Mouse (Mus musculus): ENCODE measurements around the gene Eomes. TPM values are rescaled to one million over a fixed set of nuclear protein-coding genes. Genes with fewer than 3 reads are reported as not detected.

Eomes gene
- polyA plus RNA-seq (2015; fragmentation: Nextera tagmentation; extraction: Ambion mirVana): 0.05 and 0.06 TPM in 2 replicates

DNA sequence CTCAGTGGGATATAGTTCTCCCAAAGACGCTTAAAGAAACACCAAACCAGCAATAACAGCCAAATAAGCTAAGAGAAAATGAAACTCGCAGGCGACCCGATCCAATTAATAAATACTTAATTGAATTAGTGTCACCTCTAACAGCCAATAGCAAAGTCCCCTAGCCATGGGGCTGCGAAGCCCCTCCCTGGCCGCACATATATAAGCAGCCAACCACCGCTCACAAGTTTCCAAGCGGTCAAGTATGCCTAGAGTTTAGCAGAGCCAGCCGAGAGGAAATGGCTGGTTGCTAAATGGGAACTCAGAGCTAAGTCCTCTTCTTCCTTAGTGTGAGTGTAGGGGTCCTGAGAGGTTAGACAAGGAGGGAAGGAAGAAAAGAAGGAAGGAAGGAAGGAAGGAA, at the start of gene Eomes:
Gene Eomes, plus strand, starts transcription at position 252 of the 400 bp plus-strand sequence.
- 0 out of 2 replicates have a peak, but pooled peaks cover 2% of the 10 kb centered on the region for H3K4me1 ChIP-seq (ENCODE audit: insufficient read depth, low read depth, low read length)
- H3K27ac ChIP-seq (ENCODE audit: low read length): no peak within 1 kb of the TSS
- ATAC-seq (no peak), DNase-seq (ENCODE audit: low spot score) (no peak)
- H3K9me3 ChIP-seq (ENCODE audit: low read length): no peaks in the 10 kb centered on the region
- peak within 1 kb of the TSS; percentile 42 for H3K4me3 ChIP-seq (ENCODE audit: low read depth, low read length)
- H3K36me3 ChIP-seq (ENCODE audit: insufficient read depth, low read length): no peaks in the 10 kb centered on the region
- H3K4me2 ChIP-seq (replicated peaks; ENCODE audit: low read depth, low read length): peak within 1 kb of the TSS; percentile 70
- 1% methylated on average over 9 of the region's 9 CpGs for WGBS
- peaks cover 85% of the 10 kb centered on the region for H3K27me3 ChIP-seq (replicated peaks; ENCODE audit: insufficient read depth, low read length)
- no peak within 1 kb of the TSS for H3K9ac ChIP-seq (replicated peaks; ENCODE audit: low read depth)
- no peak for TF ChIP-seq EP300 (IDR thresholded peaks at IDR 0.05)
- no peak for TF ChIP-seq CTCF (IDR thresholded peaks at IDR 0.05)

DNA sequence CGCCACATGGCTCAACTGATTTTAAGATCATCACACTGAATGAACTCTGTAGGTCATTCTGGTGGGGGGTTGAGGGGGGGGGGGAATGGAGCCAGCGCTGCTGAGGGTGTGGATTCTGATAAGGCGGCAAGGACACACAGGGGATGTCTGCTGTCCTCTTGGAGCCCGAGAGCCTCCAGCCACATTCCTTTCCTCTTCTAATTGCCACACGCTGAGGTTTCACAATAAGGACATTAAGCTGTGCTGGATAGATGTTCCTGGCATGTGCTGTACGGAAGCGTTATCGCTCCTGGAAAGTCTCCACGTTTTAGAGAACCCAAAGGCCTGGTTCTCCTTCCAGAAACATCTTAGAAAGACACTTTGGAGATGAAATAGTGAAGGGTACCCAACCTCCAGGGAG, 33.2 kb upstream of the Eomes start:
- DNase-seq (ENCODE audit: low spot score) (peak; percentile 74), ATAC-seq (peak; percentile 59)
- Histone ChIP-seq H3K4me2 (replicated peaks; ENCODE audit: low read depth, low read length) (no peak overlapping the region), H3K36me3 (ENCODE audit: insufficient read depth, low read length) (no peaks in the 10 kb centered on the region), H3K4me3 (ENCODE audit: low read depth, low read length) (no peak overlapping the region), H3K27me3 (replicated peaks; ENCODE audit: insufficient read depth, low read length) (no peaks in the 10 kb centered on the region), H3K9me3 (ENCODE audit: low read length) (no peaks in the 10 kb centered on the region), H3K27ac (ENCODE audit: low read length) (no peak overlapping the region), H3K4me1 (ENCODE audit: insufficient read depth, low read depth, low read length) (no peaks in the 10 kb centered on the region), H3K9ac (replicated peaks; ENCODE audit: low read depth) (no peak overlapping the region)
- WGBS: 26% methylated on average over 9 of the region's 9 CpGs
- TF ChIP-seq EP300 (IDR thresholded peaks at IDR 0.05): no peak
- no peak for TF ChIP-seq CTCF (IDR thresholded peaks at IDR 0.05)

DNA sequence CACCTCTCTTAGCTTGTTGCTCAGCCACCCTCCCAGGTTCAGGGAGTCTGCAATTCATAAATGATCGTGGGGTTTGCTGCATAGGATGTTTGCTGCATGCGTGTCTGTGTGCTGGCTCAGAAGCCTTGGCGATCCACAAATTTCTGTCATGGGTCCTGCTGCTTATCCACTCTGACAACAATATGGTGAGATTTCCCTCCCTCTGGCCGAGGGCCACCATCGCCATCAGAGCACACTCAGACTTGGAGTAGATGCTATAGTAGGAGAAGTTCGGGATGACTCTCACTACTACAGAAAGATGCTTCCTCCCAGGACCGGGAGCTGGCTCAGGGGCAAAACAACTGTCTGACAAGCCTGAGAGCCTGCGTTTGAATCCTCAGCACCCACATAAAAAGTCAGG, 28.7 kb upstream of the Eomes start:
- no peak overlapping the region for H3K9ac ChIP-seq (replicated peaks; ENCODE audit: low read depth)
- WGBS: 62% methylated on average over 8 of the region's 8 CpGs
- H3K4me1 ChIP-seq (ENCODE audit: insufficient read depth, low read depth, low read length): no peaks in the 10 kb centered on the region
- H3K36me3 ChIP-seq (ENCODE audit: insufficient read depth, low read length): no peaks in the 10 kb centered on the region
- ATAC-seq (no peak), DNase-seq (ENCODE audit: low spot score) (no peak)
- no peak overlapping the region for H3K4me2 ChIP-seq (replicated peaks; ENCODE audit: low read depth, low read length)
- no peaks in the 10 kb centered on the region for H3K9me3 ChIP-seq (ENCODE audit: low read length)
- no peak for TF ChIP-seq CTCF (IDR thresholded peaks at IDR 0.05)
- no peak overlapping the region for H3K27ac ChIP-seq (ENCODE audit: low read length)
- no peak overlapping the region for H3K4me3 ChIP-seq (ENCODE audit: low read depth, low read length)
- H3K27me3 ChIP-seq (replicated peaks; ENCODE audit: insufficient read depth, low read length): no peaks in the 10 kb centered on the region

DNA sequence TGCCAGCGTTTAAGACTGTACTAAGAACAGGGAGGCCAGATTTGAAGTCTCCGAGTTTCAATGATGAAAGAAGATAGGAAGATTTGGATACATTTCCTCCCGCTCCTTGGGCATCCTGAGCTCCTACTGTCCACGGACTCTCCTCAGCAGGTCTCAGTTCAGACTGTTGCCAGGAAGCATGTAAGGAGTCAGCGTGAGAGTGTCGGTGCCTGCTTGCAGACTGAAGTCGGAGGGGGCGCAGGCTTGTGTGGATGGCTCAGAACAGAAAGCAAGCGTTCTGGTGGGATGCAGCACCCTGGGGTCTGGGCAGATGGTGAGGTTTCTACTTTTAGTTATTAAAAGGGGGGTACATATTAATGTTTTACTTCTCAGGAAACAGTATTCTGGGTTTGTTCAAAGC, 24.6 kb upstream of the Eomes start:
- no peaks in the 10 kb centered on the region for H3K36me3 ChIP-seq (ENCODE audit: insufficient read depth, low read length)
- no peak overlapping the region; the same call in 1 of the 2 replicates for H3K9ac ChIP-seq (replicated peaks; ENCODE audit: low read depth)
- DNase-seq (ENCODE audit: low spot score) (no peak), ATAC-seq (no peak)
- TF ChIP-seq CTCF (IDR thresholded peaks at IDR 0.05) (no peak), EP300 (IDR thresholded peaks at IDR 0.05) (no peak)
- no peaks in the 10 kb centered on the region for H3K9me3 ChIP-seq (ENCODE audit: low read length)
- H3K4me2 ChIP-seq (replicated peaks; ENCODE audit: low read depth, low read length): peak overlapping the region; percentile 47
- WGBS: 28% methylated on average over 9 of the region's 9 CpGs
- no peaks in the 10 kb centered on the region; the same call in 1 of the 2 replicates for H3K4me1 ChIP-seq (ENCODE audit: insufficient read depth, low read depth, low read length)
- no peak overlapping the region for H3K27ac ChIP-seq (ENCODE audit: low read length)
- peak overlapping the region; percentile 28 for H3K4me3 ChIP-seq (ENCODE audit: low read depth, low read length)
- H3K27me3 ChIP-seq (replicated peaks; ENCODE audit: insufficient read depth, low read length): no peaks in the 10 kb centered on the region

DNA sequence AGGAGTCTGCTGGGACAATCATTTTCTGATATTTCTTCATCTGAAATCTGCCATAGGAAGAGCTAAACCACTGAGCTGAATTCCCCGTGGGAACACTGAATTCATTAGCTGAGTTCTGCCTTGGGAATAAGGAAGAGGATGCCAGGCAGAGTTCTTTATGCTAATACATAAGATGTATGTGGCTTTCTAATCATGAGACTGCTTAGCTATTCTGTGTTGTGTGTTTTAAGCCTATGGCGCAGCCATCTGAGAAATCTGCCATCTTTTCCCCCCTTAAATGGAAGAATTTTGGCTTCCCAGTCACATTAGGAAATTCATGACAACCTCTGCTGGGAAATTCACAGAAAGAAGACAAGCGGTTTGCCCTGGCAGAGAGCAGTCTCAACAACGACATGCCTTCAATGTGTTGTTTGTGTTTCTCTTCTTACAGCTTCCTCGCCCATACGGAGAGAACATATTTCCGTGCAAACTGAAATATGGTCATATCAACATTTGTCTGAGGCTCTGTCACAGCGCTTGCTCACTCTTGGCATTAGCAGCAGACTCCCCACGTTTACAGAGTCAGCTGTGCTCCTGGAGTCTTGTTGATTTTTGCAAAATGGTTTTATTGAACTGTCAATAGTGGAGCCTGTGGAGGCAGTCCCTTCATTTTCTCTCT, 22.7 kb upstream of the Eomes start:
- H3K9ac ChIP-seq (replicated peaks; ENCODE audit: low read depth): no peak overlapping the region
- TF ChIP-seq CTCF (IDR thresholded peaks at IDR 0.05): no peak
- TF ChIP-seq EP300 (IDR thresholded peaks at IDR 0.05): no peak

DNA sequence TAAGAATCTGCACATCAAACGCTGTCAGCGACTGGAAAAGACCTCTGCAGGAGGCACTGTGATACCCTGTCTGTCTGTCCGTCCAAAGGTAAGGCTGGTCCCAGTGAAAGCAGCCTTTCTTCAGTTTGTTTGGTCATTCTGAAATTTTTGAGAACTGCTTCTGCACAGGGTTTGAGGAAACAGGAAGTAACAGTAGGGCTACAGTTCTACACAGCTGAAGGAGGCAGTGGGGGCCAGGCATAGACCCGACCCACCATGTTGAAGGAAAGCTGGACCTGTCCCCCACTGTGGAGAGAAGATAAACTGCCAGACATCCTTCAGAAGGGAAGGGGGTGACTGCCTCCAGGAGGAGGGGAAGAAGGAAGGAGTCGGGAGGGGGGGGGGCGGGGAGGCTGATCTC, 21.6 kb upstream of the Eomes start:
- DNase-seq (ENCODE audit: low spot score) (no peak), ATAC-seq (no peak; the same call in 1 of the 2 replicates)
- no peak overlapping the region for H3K4me2 ChIP-seq (replicated peaks; ENCODE audit: low read depth, low read length)
- H3K27me3 ChIP-seq (replicated peaks; ENCODE audit: insufficient read depth, low read length): no peaks in the 10 kb centered on the region
- H3K9me3 ChIP-seq (ENCODE audit: low read length): no peaks in the 10 kb centered on the region
- no peak overlapping the region for H3K9ac ChIP-seq (replicated peaks; ENCODE audit: low read depth)
- no peaks in the 10 kb centered on the region; the same call in 1 of the 2 replicates for H3K4me1 ChIP-seq (ENCODE audit: insufficient read depth, low read depth, low read length)
- H3K36me3 ChIP-seq (ENCODE audit: insufficient read depth, low read length): no peaks in the 10 kb centered on the region
- no peak for TF ChIP-seq EP300 (IDR thresholded peaks at IDR 0.05)
- no peak for TF ChIP-seq CTCF (IDR thresholded peaks at IDR 0.05)
- WGBS: 24% methylated on average over 5 of the region's 6 CpGs
- no peak overlapping the region for H3K4me3 ChIP-seq (ENCODE audit: low read depth, low read length)
- no peak overlapping the region for H3K27ac ChIP-seq (ENCODE audit: low read length)

More for the DNA sequence above, 22.7 kb upstream of the Eomes start:
- Histone ChIP-seq H3K36me3 (ENCODE audit: insufficient read depth, low read length) (no peaks in the 10 kb centered on the region), H3K9me3 (ENCODE audit: low read length) (no peaks in the 10 kb centered on the region), H3K4me1 (ENCODE audit: insufficient read depth, low read depth, low read length) (no peaks in the 10 kb centered on the region; the same call in 1 of the 2 replicates), H3K4me2 (replicated peaks; ENCODE audit: low read depth, low read length) (no peak overlapping the region), H3K27me3 (replicated peaks; ENCODE audit: insufficient read depth, low read length) (no peaks in the 10 kb centered on the region), H3K27ac (ENCODE audit: low read length) (no peak overlapping the region), H3K4me3 (ENCODE audit: low read depth, low read length) (no peak overlapping the region)
- 40% methylated on average over 9 of the region's 9 CpGs for WGBS
- ATAC-seq: 0 out of 2 replicates have a peak, but pooled peaks have one; percentile 8
- peak; percentile 25 for DNase-seq (ENCODE audit: low spot score)

Data from lung, postnatal 0 days (tissue).